Mouse (Mus musculus) testis, postnatal 10 days (tissue): ENCODE measurements around the gene Def6.

Experiments
- DNase-seq: peaks from one replicate; pipeline ENCODE4 v3.0.0; 2021; ENCODE audit warnings: low spot score

Def6 gene

GRCm38 (mm10) chr17:28274739-28275138 lies 67.2 kb downstream of the Def6 start:
- DNase-seq, result no peak

- DNase-seq, result no peak
Measured at GRCm38 (mm10) chr17:28277226-28277625, 69.6 kb downstream of the Def6 start.

GRCm38 (mm10) chr17:28277721-28278120 lies 70.1 kb downstream of the Def6 start:
- DNase-seq, result no peak

- DNase-seq, result no peak
Measured at GRCm38 (mm10) chr17:28278156-28278555, 70.6 kb downstream of the Def6 start.
